Mouse (Mus musculus) urinary bladder, postnatal 36 days (tissue): Measurements from ENCODE around the gene Gsta1.
"Not testable (repeated sequence)": the region's sequence is repeated elsewhere in the genome, so short reads cannot be mapped to it uniquely, and the experiment has no call there.

Experiments used
- DNase-seq, 2 experiments: peaks; one replicate each; pipeline ENCODE4 v3.0.0; 2022; ENCODE audit warnings: low spot score in 2 of 2, mixed read lengths in 1 of 2

Gene Gsta1

DNA sequence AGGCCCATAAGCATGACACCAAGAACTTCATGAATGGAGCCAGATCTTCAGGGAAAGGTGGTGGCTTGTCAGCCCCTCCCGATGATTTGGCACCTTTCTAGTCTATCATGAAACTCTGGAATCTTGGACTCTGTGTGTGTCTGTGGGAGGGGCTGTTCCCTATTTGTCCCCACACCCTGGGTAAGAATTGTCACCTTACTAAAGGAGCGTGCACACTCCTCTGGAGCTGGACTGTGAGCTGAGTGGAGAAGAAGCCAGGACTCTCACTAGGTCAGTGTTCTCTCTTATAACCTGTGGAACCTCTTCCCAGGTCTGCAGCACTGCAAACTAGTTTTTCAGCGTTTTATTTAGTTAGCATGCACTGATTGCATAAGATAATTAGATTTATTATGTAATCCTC lies at the start of gene Gsta1:
Gene Gsta1 (plus strand): TSS at position 196 of the 400 bp plus-strand sequence.
- DNase-seq, result not testable (repeated sequence)

DNA sequence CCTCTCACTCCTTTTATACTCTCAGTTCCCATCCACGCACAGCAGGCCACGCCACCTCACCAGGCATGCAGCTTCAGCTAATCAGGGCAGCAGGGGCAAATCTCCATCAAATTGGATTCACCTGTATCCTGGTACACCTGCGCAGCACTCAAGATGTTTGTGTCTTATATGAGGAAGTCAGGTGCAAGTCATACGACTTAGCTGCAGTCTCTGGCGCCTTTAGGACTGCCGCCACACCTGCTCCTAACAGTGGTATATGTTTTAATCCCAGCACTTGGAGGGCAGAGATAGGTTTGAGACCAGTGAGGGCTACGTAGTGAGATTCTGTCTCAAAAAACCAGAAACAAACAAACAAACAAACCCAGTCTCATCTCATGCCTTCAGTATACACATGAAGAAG lies 48.0 kb upstream of the Gsta1 start, which contains the start of gene Gsta4:
Gene Gsta4 (plus strand): TSS at position 301 of the 400 bp plus-strand sequence.
- not testable (repeated sequence) for DNase-seq

DNA sequence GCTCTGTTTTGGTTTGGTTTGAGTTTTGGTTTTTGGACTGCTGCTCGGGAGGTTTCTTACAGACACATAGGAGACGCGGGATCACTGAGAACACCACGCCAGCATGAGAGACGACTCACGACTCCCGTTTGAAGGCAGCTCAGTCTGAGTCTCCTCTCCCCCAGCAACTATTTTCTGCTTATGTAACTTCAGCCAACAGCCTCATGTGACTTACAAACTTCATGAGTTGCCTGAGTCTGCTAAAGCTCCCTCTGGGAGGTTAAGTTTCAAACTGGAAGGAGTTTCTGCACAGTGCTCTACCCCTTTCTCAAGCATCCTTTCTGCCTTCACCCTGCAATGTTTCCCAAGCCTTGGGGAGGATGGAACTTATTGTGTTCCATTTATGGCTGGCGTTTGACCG lies 44.8 kb upstream of the Gsta1 start:
- DNase-seq, result no peak

DNA sequence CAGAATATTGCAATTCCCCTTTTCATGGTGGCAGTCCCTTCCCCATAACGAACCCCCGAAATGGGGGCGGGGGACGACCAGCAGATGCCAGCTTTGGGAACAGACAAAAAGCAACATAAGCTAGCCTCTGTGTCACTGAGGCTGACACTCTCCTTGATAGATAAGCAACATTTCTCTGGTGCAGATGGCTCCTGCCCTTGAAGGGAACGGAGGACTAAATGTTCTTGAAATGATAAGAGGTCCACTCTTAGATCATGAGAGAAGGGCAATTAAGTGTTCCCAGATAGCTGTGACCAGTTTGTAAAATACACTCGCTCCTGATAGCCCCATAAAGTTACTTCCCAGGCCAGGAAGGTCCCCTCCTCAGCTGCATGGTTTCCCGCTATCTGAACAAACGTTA lies 41.5 kb upstream of the Gsta1 start:
- no peak for DNase-seq

GRCm38 (mm10) chr9:78190651-78191634 lies 39.5 kb upstream of the Gsta1 start:
- DNase-seq, result no peak

DNA sequence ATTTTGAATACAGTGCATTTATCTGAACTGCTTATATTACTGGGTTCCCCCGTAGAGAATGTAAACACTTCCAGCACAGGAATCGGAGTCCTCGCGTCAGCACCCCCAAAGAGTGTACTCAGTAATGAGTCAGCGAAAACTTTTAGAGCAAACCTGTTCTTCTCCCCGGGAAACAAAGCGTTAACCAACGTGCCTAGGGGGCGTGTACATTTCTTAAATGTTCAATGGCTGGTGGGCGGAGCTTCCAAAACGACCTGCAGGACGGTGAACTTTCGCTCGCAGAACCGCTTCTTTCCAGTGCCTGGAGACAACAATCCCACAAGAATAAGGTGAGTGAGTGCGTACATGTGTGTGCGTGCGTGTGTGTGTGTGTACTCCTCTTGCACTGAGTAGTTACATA lies 38.7 kb upstream of the Gsta1 start:
- peak; percentile 73 to 83 for DNase-seq

DNA sequence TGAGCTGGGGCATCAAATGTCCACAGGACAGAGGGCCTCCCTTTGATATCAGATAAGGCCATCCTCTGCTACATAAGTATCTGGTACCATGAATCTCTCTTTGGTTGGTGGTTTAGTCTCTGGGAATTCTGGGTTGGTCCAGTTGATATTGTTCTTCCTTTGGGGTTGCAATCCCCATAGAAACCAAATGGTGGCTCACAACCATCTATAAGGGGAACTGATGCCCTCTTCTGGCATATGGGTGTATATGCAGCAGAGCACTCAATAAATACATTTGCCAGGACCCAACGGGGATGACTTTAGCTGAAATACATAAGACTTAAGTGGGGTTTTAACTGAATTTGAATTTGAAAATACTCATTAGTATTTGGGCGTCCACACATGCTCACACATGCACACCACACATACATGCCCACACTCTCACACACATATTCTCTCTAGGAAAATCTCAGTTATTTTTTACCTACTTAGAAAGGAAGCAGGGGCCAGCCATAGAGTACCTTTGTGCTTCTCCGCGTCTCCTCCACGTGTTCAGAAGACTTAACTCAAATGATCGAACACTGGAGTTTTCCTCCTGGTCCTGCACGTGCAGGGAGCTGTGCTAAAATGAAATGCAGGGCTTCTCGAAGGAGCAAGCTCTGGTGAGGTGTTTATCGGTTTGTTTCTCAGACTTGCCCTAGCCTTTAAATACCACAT lies 36.4 kb upstream of the Gsta1 start:
- DNase-seq, result peak; percentile 43 to 50

GRCm38 (mm10) chr9:78195034-78195433 lies 35.4 kb upstream of the Gsta1 start:
- DNase-seq, result no peak

DNA sequence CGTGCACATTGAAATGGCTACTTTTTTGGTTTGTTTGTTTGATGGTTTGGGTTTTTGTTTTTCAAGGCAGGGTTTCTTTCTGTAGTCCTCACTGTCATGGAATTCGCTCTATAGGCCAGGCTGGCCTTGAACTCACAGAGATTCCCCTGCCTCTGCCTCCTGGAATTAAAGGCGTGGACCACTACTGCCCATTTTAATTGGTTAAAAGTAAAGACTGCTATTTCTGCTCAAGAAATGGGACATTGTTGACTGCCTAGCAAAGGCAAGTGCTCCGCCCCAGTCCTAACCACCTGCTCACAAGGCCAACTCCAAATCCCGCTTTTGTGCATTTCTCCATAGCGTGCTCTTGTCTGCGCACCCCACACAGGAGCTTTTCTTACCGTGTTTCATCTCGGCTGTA lies 32.7 kb upstream of the Gsta1 start:
- no peak for DNase-seq

DNA sequence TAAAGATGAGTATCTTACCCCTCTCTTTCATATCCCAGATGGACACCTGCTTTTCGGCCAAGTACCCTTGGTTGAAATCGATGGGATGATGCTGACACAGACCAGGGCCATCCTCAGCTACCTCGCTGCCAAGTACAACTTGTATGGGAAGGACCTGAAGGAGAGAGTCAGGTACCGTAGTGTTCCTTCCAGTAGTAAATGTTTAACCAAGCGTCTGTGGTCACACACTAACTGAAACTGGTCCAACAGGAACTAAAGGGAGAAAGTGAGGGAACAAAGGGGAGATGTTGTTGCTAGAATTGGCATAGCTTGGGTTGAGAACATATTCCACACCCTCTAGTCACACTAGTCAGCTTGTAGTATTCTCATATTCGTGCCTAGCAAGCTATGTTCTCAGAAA lies 26.3 kb upstream of the Gsta1 start:
- DNase-seq, result no peak

- DNase-seq, result no peak
Measured at GRCm38 (mm10) chr9:78208956-78209355, 21.5 kb upstream of the Gsta1 start.

DNA sequence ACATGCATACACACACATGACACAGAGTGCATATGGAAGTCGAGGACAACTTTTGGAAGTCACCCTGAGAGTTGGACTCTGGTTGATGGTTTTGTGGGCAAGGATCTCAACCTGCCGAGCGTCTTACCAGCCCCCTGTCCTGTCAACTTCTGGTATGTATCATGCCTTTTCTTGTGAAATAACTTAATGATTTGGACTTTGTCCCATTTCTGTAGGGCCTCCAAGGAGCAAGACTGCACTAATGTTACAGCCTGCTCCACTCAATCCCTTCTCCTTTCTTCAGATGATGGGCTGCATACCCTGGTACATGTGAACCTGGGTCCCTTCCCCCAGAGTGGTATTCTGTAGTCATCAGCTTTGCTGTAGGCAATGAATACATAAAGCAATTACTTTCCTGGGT lies 20.4 kb upstream of the Gsta1 start:
- DNase-seq, result no peak

DNA sequence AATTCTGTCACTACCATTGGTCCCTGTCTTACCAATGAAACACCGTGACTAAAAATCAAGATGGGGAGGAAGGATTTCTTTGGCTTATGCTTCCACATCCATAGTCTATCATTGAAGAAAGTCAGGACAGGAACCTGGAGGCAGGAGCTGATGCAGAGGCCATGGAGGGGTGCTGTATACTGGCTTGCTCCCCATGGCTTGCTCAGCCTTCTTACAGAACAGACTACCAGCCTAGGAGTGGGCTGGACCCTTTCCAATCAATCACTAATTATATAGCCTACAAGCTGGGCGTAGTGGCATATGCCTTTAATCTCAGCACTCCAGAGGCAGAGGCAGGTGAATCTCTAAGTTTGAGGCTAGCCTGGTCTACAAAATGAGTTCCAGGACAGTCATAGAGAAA lies 19.6 kb upstream of the Gsta1 start:
- DNase-seq, result no peak

DNA sequence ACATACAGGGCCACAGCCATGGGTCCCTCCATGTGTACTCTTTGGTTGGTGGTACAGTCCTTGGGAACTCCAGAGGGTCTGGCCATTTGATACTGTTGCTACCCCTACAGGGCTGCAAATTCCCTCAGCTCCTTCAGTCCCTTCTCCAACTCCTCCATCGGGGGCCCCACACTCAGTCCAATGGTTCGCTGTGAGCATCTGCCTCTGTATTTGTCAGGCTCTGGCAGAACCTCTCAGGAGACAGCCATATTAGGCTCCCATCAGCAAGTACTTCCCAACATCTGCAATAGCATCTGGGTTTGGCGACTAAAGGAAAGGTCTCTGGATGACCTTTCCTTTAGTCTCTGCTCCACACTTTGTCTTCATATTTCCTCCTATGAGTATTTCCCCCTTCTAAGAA lies 18.9 kb upstream of the Gsta1 start:
- DNase-seq, result no peak

GRCm38 (mm10) chr9:78212341-78213049 lies 18.0 kb upstream of the Gsta1 start:
- DNase-seq, result peak; percentile 70 to 80

DNA sequence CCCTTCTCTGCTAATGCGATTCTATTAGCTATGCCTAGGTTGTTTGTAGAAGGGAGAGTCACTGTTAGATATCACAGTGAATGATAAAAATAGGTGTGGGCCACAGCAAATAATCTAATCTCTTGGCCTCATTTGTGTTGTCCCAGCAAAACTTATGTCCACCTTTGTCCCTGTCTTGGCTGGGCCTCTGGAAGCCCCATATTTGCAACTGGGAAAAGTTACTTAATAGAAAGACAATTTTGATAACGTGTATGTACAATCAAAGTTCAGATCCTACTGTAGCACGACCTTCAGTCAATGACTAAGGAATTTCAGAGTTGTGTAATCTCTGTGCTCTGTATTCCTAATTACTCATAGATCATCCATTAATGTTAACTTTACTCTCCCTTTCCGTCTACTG lies 13.4 kb upstream of the Gsta1 start:
- no peak for DNase-seq

GRCm38 (mm10) chr9:78222616-78223015 lies 7.8 kb upstream of the Gsta1 start:
- no peak for DNase-seq

DNA sequence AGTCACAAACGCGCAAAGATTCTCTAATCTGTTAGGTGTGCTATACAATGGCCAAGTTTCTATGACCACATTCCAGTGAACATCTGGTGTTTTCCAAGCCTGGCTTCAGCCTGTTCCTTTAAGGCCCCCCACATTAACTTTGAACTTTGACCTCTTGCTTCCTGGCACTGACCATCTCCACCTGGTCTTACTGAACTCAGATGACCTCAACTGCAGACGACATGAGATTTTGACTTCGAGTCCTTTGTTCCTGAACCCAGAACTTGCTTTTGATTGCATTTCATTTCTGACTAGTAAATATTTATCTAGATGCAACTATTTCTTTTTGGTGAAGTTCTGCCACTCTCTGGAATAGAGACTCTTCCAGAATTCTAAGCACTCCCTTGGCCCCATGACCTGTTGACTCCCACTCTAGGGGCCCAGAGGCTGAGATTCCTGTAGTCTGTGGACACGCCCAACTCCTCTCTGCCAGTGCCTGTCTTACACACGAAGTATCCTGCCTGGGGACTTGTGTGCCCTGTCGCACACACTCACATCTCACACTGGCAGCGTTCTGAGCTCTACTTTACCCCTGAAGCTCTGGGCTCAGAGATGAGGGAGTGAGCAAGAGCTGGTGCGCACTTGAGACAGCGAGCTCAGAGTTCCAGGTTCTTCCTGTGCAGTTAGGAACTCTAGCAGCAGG lies 7.1 kb upstream of the Gsta1 start:
- no peak for DNase-seq

- DNase-seq, result no peak
Measured at GRCm38 (mm10) chr9:78224418-78224817, 6.0 kb upstream of the Gsta1 start.

DNA sequence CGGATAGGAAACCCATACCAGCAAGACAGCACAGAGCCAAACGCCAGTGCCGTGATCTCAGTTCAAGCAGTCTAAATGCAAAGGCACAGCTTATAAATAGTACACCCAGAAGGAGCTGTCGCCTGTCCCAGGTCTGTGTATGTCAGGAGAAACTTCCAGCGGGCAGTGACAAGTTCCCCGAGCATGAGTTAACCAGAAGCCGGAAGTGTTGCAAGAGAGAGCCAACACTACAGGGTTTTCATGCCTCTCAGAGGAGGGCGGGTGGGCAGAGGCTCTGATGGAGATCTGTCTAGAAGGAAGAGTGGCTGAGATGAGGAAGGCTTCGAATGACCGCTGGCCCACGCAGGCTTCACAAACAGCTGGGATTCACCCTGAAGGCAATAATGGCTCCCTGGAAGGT lies 5.2 kb upstream of the Gsta1 start:
- DNase-seq, result no peak

GRCm38 (mm10) chr9:78228122-78228521 lies 2.3 kb upstream of the Gsta1 start:
- DNase-seq, result no peak

GRCm38 (mm10) chr9:78229658-78230057 lies 798 bp upstream of the Gsta1 start:
- DNase-seq, result not testable (repeated sequence)
